18 mouse cellular contexts compared by ENCODE assay signal in the genomic region with DNA sequence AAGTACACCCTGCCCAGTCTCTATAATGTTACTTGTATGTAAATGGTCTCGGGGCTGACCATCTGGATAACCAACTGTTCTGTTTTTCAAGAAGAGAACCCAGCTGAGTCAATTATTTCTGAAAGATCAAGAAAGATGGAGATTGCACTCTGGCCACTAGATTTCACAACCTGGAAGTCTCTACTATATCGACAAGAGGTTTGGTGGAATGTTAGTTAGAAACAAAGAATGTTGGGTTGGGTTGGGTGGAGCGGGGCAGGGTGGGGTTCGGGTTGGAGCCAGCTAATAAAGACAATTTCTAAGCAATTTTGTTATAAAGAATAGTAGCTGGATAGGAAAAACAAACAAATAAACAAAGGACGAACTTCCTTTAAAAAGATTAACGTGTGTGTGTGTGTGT.
"Had no signal": no experiment of that assay in that cellular context is flagged by ENCODE, and none has a peak within 500 bp of the region (broad histone marks: within the 10 kb centered on the region; RNA-seq: fewer than 3 reads in every experiment).

No protein-coding gene starts in this region.

- H3K4me2 ChIP-seq: limb, embryonic 12.5 days; limb, embryonic 15.5 days; liver, embryonic 13.5 days; lung, embryonic 14.5 days; midbrain, embryonic 12.5 days; midbrain, embryonic 15.5 days; neural tube, embryonic 13.5 days had no signal

- H3K9me3 ChIP-seq: limb, embryonic 12.5 days; limb, embryonic 15.5 days; liver, embryonic 13.5 days; midbrain, embryonic 12.5 days; midbrain, embryonic 15.5 days; neural tube, embryonic 13.5 days had no signal

- H3K27ac ChIP-seq: limb, embryonic 12.5 days; limb, embryonic 15.5 days; liver, embryonic 13.5 days; macrophage; midbrain, embryonic 12.5 days; midbrain, embryonic 15.5 days; neural tube, embryonic 13.5 days had no signal

- H3K4me3 ChIP-seq: limb, embryonic 12.5 days; limb, embryonic 15.5 days; liver, embryonic 13.5 days; midbrain, embryonic 12.5 days; midbrain, embryonic 15.5 days; neural tube, embryonic 13.5 days had no signal

- H3K36me3 ChIP-seq: limb, embryonic 12.5 days; limb, embryonic 15.5 days; liver, embryonic 13.5 days; midbrain, embryonic 12.5 days; midbrain, embryonic 15.5 days; neural tube, embryonic 13.5 days had no signal

- H3K9ac ChIP-seq: limb, embryonic 12.5 days; limb, embryonic 15.5 days; liver, embryonic 13.5 days; lung, embryonic 14.5 days; midbrain, embryonic 12.5 days; midbrain, embryonic 15.5 days; neural tube, embryonic 13.5 days had no signal

- H3K27me3 ChIP-seq: limb, embryonic 12.5 days; limb, embryonic 15.5 days; liver, embryonic 13.5 days; midbrain, embryonic 12.5 days; midbrain, embryonic 15.5 days; neural tube, embryonic 13.5 days had no signal

- DNase-seq: kidney, adult 18-20 months; kidney, adult 9 months; kidney, postnatal 14 days; kidney, postnatal 4 days; left cerebral cortex, postnatal 4 days; liver, embryonic 13.5 days; lung, embryonic 14.5 days; lung, postnatal 14 days; retina, postnatal 1 day; right cerebral cortex, postnatal 25 days; thymus, adult 18-20 months; thymus, postnatal 4 days had no signal

- ATAC-seq: midbrain, embryonic 15.5 days had no signal
